In the genomic region with DNA sequence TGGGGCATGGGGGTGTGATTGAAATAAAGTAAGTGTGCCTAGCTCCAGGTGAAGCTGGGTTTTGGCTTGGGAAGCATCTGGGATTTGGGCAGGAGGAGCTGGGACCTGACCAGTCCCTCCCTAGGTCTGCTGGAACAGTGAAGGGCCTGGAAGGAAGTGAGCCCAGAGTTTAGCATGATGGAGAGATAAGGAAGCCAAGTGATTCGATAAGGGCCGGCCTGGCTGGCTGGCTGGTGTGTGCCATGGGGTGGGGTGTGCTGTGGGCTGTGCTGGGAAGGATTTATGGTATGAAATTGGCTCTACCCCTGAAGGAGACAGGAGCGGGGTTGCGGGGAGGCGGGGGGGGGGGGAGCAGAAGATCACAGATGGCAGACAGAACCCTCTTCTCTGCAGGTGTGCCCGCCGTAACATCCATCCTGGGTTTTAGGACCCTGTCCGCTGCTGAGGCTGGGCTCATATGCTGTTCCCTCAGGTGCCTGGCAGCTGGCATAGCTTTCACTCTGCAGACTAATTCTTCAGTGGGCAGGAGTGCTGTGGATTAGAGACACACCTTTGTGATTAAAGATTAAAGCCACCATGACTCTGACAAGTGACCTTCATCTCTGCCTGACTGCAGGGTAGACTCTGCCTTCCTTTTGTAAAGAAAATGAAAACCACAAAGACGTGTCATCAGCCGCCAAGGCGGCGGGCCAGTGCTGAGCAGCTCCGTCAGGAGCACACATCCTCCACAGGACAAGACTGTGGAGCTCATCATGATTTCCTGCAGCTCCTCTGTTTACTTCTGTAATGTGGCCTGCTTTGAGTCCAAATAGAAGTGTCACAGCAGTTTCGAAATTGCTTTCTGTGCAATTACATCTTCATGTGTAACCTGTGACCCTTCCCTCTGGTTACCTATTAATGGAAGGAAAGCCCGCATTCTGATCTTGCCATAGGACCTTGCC, we compare ENCODE assay signal across 8 mouse cellular contexts.
A peak's percentile ranks its signal among the peaks of the same experiment; 100 is the strongest.
DNase-seq lines count a peak whose midpoint lies in the region; ATAC-seq and TF ChIP-seq lines count a peak whose summit lies in the region.

No protein-coding gene starts in this region.

- H3K4me1 ChIP-seq in lung, embryonic 16.5 days (replicated peaks; ENCODE audit: control insufficient read depth, insufficient read depth, low read length), result peaks cover 28% of the 10 kb centered on the region
- peaks cover 47% of the 10 kb centered on the region for H3K4me1 ChIP-seq in kidney, postnatal 0 days (replicated peaks; ENCODE audit: insufficient read depth, low read length)
- peaks cover 9% of the 10 kb centered on the region for H3K4me1 ChIP-seq in stomach, postnatal 0 days (replicated peaks; ENCODE audit: control insufficient read depth, insufficient read depth)

- TF ChIP-seq EP300 in stomach, postnatal 0 days (optimal IDR thresholded peaks at IDR 0.05), result no peak

- no peaks in the 10 kb centered on the region for H3K27me3 ChIP-seq in lung, embryonic 16.5 days (ENCODE audit: control insufficient read depth, insufficient read depth, low read depth, low read length)
- H3K27me3 ChIP-seq in kidney, postnatal 0 days (ENCODE audit: insufficient read depth, low read length), result no peaks in the 10 kb centered on the region
- no peaks in the 10 kb centered on the region for H3K27me3 ChIP-seq in stomach, postnatal 0 days (ENCODE audit: control insufficient read depth, insufficient read depth, low read length)

- no peak overlapping the region for H3K4me2 ChIP-seq in lung, embryonic 16.5 days (ENCODE audit: low read depth, low read length)
- H3K4me2 ChIP-seq in kidney, postnatal 0 days (ENCODE audit: low read length), result no peak overlapping the region
- H3K4me2 ChIP-seq in stomach, postnatal 0 days (replicated peaks; ENCODE audit: low read depth), result no peak overlapping the region

- TF ChIP-seq POLR2A in brain, embryonic 14.5 days (IDR thresholded peaks at IDR 0.05; ENCODE audit: borderline replicate concordance, extremely low read depth, insufficient read depth, insufficient read length, poor library complexity, severe bottlenecking), result no peak

- TF ChIP-seq CTCF in brain, embryonic 14.5 days (IDR thresholded peaks at IDR 0.05; ENCODE audit: borderline replicate concordance, extremely low read depth, insufficient read depth, insufficient read length), result no peak
- no peak for TF ChIP-seq CTCF in kidney, postnatal 0 days (IDR thresholded peaks at IDR 0.05; ENCODE audit: low read depth)
- TF ChIP-seq CTCF in stomach, postnatal 0 days (IDR thresholded peaks at IDR 0.05; ENCODE audit: low read depth), result no peak

- peak; percentile 51 for ATAC-seq in lung, embryonic 16.5 days (ENCODE audit: low read depth)
- ATAC-seq in kidney, postnatal 0 days (replicated peaks; ENCODE audit: low FRiP score, low read depth), result no peak
- ATAC-seq in stomach, postnatal 0 days (ENCODE audit: low FRiP score, low TSS enrichment), result peak; percentile 50

- DNase-seq in lung, postnatal 14 days, result no peak
- DNase-seq in brain, embryonic 14.5 days (ENCODE audit: low read depth), result peak; percentile 26
- no peak for DNase-seq in kidney, postnatal 0 days (ENCODE audit: low spot score)
- no peak for DNase-seq in stomach, postnatal 0 days (ENCODE audit: low spot score)
- DNase-seq in gastrocnemius, postnatal 10 days, result no peak
- no peak for DNase-seq in adrenal gland, postnatal 10 days
- no peak for DNase-seq in gastrocnemius, postnatal 25 days

- peak overlapping the region; percentile 83; the same call in 1 of the 2 replicates for H3K27ac ChIP-seq in lung, embryonic 16.5 days (ENCODE audit: low read length)
- peak overlapping the region; percentile 57; the same call in 1 of the 2 replicates for H3K27ac ChIP-seq in kidney, postnatal 0 days
- 0 out of 2 replicates have a peak overlapping the region, but pooled peaks have one; percentile 30 for H3K27ac ChIP-seq in stomach, postnatal 0 days (replicated peaks)

- H3K9me3 ChIP-seq in lung, embryonic 16.5 days (ENCODE audit: control insufficient read depth, low read length), result no peaks in the 10 kb centered on the region
- H3K9me3 ChIP-seq in kidney, postnatal 0 days (replicated peaks; ENCODE audit: low read length), result no peaks in the 10 kb centered on the region
- H3K9me3 ChIP-seq in stomach, postnatal 0 days (ENCODE audit: control insufficient read depth, low read length), result no peaks in the 10 kb centered on the region

- 59% methylated on average over 12 of the region's 15 CpGs for WGBS in lung, embryonic 16.5 days
- WGBS in kidney, postnatal 0 days, result 50% methylated on average over 14 of the region's 15 CpGs
- 50% methylated on average over 14 of the region's 15 CpGs for WGBS in stomach, postnatal 0 days

- H3K9ac ChIP-seq in lung, embryonic 16.5 days (ENCODE audit: low read length), result no peak overlapping the region
- no peak overlapping the region for H3K9ac ChIP-seq in kidney, postnatal 0 days (ENCODE audit: low read depth, low read length)
- no peak overlapping the region for H3K9ac ChIP-seq in stomach, postnatal 0 days (ENCODE audit: low read length)

- H3K4me3 ChIP-seq in lung, embryonic 16.5 days (ENCODE audit: low read length), result no peak overlapping the region
- H3K4me3 ChIP-seq in kidney, postnatal 0 days (replicated peaks; ENCODE audit: low read depth, low read length), result no peak overlapping the region
- H3K4me3 ChIP-seq in stomach, postnatal 0 days (ENCODE audit: low read depth, low read length), result no peak overlapping the region

- no peaks in the 10 kb centered on the region for H3K36me3 ChIP-seq in lung, embryonic 16.5 days (ENCODE audit: control insufficient read depth, insufficient read depth, low read length)
- no peaks in the 10 kb centered on the region for H3K36me3 ChIP-seq in kidney, postnatal 0 days (ENCODE audit: insufficient read depth, low read length)
- H3K36me3 ChIP-seq in stomach, postnatal 0 days (ENCODE audit: control insufficient read depth, insufficient read depth, low read length), result no peaks in the 10 kb centered on the region

Comparison
In these comparisons a context has a peak if more than half of its experiments do, and no peak if none do; other contexts are left out.
1. H3K27ac ChIP-seq: peak in every context shown above with its lines; median percentile 83 in lung, embryonic 16.5 days; 57 in kidney, postnatal 0 days; 30 in stomach, postnatal 0 days.